Mouse (Mus musculus) testis, adult 2 months (tissue): ENCODE results near the gene Fibp.

ENCODE experiments used
- CTCF ChIP-seq: fragments of 200-500 bp; IDR thresholded peaks from 2 replicates; pipeline ENCODE4 v1.5.1; 2012; ENCODE audit warnings: low read depth, mild to moderate bottlenecking, inconsistent platforms, low read length, moderate library complexity; ENCODE audit not compliant: control insufficient read depth, insufficient read depth, insufficient replicate concordance
- POLR2A ChIP-seq: fragments of 200-500 bp; IDR thresholded peaks from 2 replicates; pipeline ENCODE4 v1.6.1; 2012; ENCODE audit warnings: low read depth, mild to moderate bottlenecking, inconsistent platforms, low read length, moderate library complexity; ENCODE audit not compliant: control insufficient read depth

GRCm38 (mm10) chr19:5455568-5455967 is 4.8 kb upstream of the Fibp start:
- TF ChIP-seq POLR2A = no peak
- no peak for TF ChIP-seq CTCF
